Mouse (Mus musculus) forebrain, embryonic 13.5 days (tissue): ENCODE measurements at regions not wholly inside any gene's neighbourhood (a gene's known extent, or its start where the extent isn't known, plus 50 kb on each side); places are given as distances from the start of the nearest gene placed in this dataset.
"Not testable (repeated sequence)": the region's sequence is repeated elsewhere in the genome, so short reads cannot be mapped to it uniquely, and the experiment has no call there.

ENCODE experiments used
- ATAC-seq: fragments of 200-750 bp; cut with Nextera tagmentation; 2 replicates; pipeline ENCODE4 v1.8.0; 2017
- H3K27ac ChIP-seq: fragments of 300-500 bp; sonication (generic); 2 replicates; pipeline ENCODE4 v1.5.1; 2015; ENCODE audit warnings: inconsistent platforms, mild to moderate bottlenecking, moderate library complexity
- H3K27me3 ChIP-seq: fragments of 300-500 bp; sonication (generic); 2 replicates; pipeline ENCODE4 v1.6.1; 2015; ENCODE audit warnings: mild to moderate bottlenecking, inconsistent platforms
- H3K36me3 ChIP-seq: fragments of 300-500 bp; sonication (generic); 2 replicates; pipeline ENCODE4 v1.6.1; 2015; ENCODE audit warnings: mild to moderate bottlenecking, inconsistent platforms; ENCODE audit not compliant: poor library complexity, severe bottlenecking
- H3K4me1 ChIP-seq: fragments of 300-500 bp; sonication (generic); 2 replicates; pipeline ENCODE4 v1.6.1; 2015; ENCODE audit warnings: inconsistent platforms
- H3K4me2 ChIP-seq: fragments of 300-500 bp; sonication (generic); 2 replicates; pipeline ENCODE4 v1.6.1; 2015; ENCODE audit warnings: inconsistent platforms, mild to moderate bottlenecking, moderate library complexity
- H3K4me3 ChIP-seq: fragments of 300-500 bp; sonication (generic); 2 replicates; pipeline ENCODE4 v1.5.1; 2015; ENCODE audit warnings: mild to moderate bottlenecking, inconsistent platforms
- H3K9ac ChIP-seq: fragments of 300-500 bp; sonication (generic); 2 replicates; pipeline ENCODE4 v1.6.1; 2015; ENCODE audit warnings: mild to moderate bottlenecking, inconsistent platforms
- H3K9me3 ChIP-seq: fragments of 300-500 bp; sonication (generic); replicated peaks from 2 replicates; pipeline ENCODE4 v1.6.1; 2016; ENCODE audit warnings: inconsistent platforms
- WGBS: fragments of 180-500 bp; shearing (Covaris S2); methylation state at CpG from one replicate; pipeline ENCODE4 v1.1.7; 2015; 5-methylcytosine and 5-hydroxymethylcytosine counted together

GRCm38 (mm10) chr10:48582006-48582405 is 1206.6 kb downstream of the Grik2 start:
- ATAC-seq: no peak
- no peak overlapping the region for H3K27ac ChIP-seq
- H3K9ac ChIP-seq: no peak overlapping the region
- H3K4me3 ChIP-seq: no peak overlapping the region
- no peaks in the 10 kb centered on the region for H3K9me3 ChIP-seq
- WGBS: 79% methylated on average over 1 of the region's 1 CpGs
- H3K36me3 ChIP-seq: no peaks in the 10 kb centered on the region
- H3K27me3 ChIP-seq: no peaks in the 10 kb centered on the region
- no peaks in the 10 kb centered on the region for H3K4me1 ChIP-seq
- H3K4me2 ChIP-seq: no peak overlapping the region

- H3K4me2 ChIP-seq: no peak overlapping the region
- H3K9ac ChIP-seq: no peak overlapping the region
- no peaks in the 10 kb centered on the region for H3K27me3 ChIP-seq
- WGBS: 93% methylated on average over 1 of the region's 1 CpGs
- H3K4me1 ChIP-seq: no peaks in the 10 kb centered on the region
- H3K4me3 ChIP-seq: no peak overlapping the region
- H3K9me3 ChIP-seq: no peaks in the 10 kb centered on the region
- H3K27ac ChIP-seq: no peak overlapping the region
- no peaks in the 10 kb centered on the region for H3K36me3 ChIP-seq
- no peak for ATAC-seq
Observed at GRCm38 (mm10) chr10:48581081-48581480, 1207.5 kb downstream of the Grik2 start.

- Histone ChIP-seq H3K9me3 (no peaks in the 10 kb centered on the region), H3K27ac (no peak overlapping the region), H3K4me2 (no peak overlapping the region), H3K36me3 (no peaks in the 10 kb centered on the region), H3K27me3 (no peaks in the 10 kb centered on the region), H3K4me1 (no peaks in the 10 kb centered on the region), H3K4me3 (no peak overlapping the region), H3K9ac (no peak overlapping the region)
- 79% methylated on average over 2 of the region's 2 CpGs for WGBS
- no peak for ATAC-seq
Observed at GRCm38 (mm10) chr10:48572600-48572999, 1216.0 kb downstream of the Grik2 start.

- H3K4me1 ChIP-seq, ATAC-seq, H3K27me3 ChIP-seq, H3K9ac ChIP-seq, H3K4me2 ChIP-seq, H3K36me3 ChIP-seq, H3K9me3 ChIP-seq, H3K4me3 ChIP-seq, H3K27ac ChIP-seq: not testable (repeated sequence)
- 79% methylated on average over 2 of the region's 2 CpGs for whole genome bisulfite sequencing
Observed at GRCm38 (mm10) chr10:48549791-48550190, 1238.8 kb downstream of the Grik2 start.

- H3K27me3 ChIP-seq: no peaks in the 10 kb centered on the region
- H3K4me2 ChIP-seq: no peak overlapping the region
- no peak overlapping the region for H3K9ac ChIP-seq
- H3K27ac ChIP-seq: no peak overlapping the region
- ATAC-seq: peak; percentile 63; the same call in 1 of the 2 replicates
- H3K36me3 ChIP-seq: no peaks in the 10 kb centered on the region
- WGBS: 90% methylated on average over 1 of the region's 1 CpGs
- H3K4me3 ChIP-seq: no peak overlapping the region
- no peaks in the 10 kb centered on the region for H3K9me3 ChIP-seq
- H3K4me1 ChIP-seq: no peaks in the 10 kb centered on the region
Observed at GRCm38 (mm10) chr10:48522258-48522657, 1266.3 kb downstream of the Grik2 start.

GRCm38 (mm10) chr10:48472927-48473326 is 1315.6 kb downstream of the Grik2 start:
- Histone ChIP-seq H3K9ac (no peak overlapping the region), H3K36me3 (no peaks in the 10 kb centered on the region), H3K27ac (no peak overlapping the region), H3K9me3 (no peaks in the 10 kb centered on the region), H3K4me3 (no peak overlapping the region), H3K27me3 (no peaks in the 10 kb centered on the region), H3K4me1 (no peaks in the 10 kb centered on the region), H3K4me2 (no peak overlapping the region)
- 57% methylated on average over 1 of the region's 1 CpGs for WGBS
- peak; percentile 81 for ATAC-seq

GRCm38 (mm10) chr10:48443739-48444342 is 1344.7 kb downstream of the Grik2 start:
- no peaks in the 10 kb centered on the region for H3K9me3 ChIP-seq
- H3K27me3 ChIP-seq: no peaks in the 10 kb centered on the region
- H3K4me1 ChIP-seq: no peaks in the 10 kb centered on the region
- ATAC-seq: peak; percentile 87
- H3K36me3 ChIP-seq: no peaks in the 10 kb centered on the region
- no peak overlapping the region for H3K4me2 ChIP-seq
- WGBS: 80% methylated on average over 1 of the region's 1 CpGs
- H3K27ac ChIP-seq: no peak overlapping the region
- no peak overlapping the region for H3K9ac ChIP-seq
- no peak overlapping the region for H3K4me3 ChIP-seq

- no peak overlapping the region for H3K27ac ChIP-seq
- no peak overlapping the region for H3K4me3 ChIP-seq
- no peak for ATAC-seq
Observed at GRCm38 (mm10) chr10:48433287-48433686, 1355.3 kb downstream of the Grik2 start.

GRCm38 (mm10) chr10:48425501-48425900 is 1363.1 kb downstream of the Grik2 start:
- no peaks in the 10 kb centered on the region for H3K36me3 ChIP-seq
- H3K9me3 ChIP-seq: no peaks in the 10 kb centered on the region
- no peak overlapping the region for H3K4me2 ChIP-seq
- no peak for ATAC-seq
- no peak overlapping the region for H3K9ac ChIP-seq
- H3K4me1 ChIP-seq: no peaks in the 10 kb centered on the region
- H3K27me3 ChIP-seq: no peaks in the 10 kb centered on the region
- no peak overlapping the region for H3K4me3 ChIP-seq
- no peak overlapping the region for H3K27ac ChIP-seq

More at GRCm38 (mm10) chr10:48433287-48433686, 1355.3 kb downstream of the Grik2 start:
- Histone ChIP-seq H3K9ac (no peak overlapping the region), H3K9me3 (no peaks in the 10 kb centered on the region), H3K36me3 (no peaks in the 10 kb centered on the region), H3K4me1 (no peaks in the 10 kb centered on the region), H3K4me2 (no peak overlapping the region), H3K27me3 (no peaks in the 10 kb centered on the region)

GRCm38 (mm10) chr10:48405071-48405470 is 1383.5 kb downstream of the Grik2 start:
- Histone ChIP-seq H3K4me3 (no peak overlapping the region), H3K4me1 (no peaks in the 10 kb centered on the region), H3K36me3 (no peaks in the 10 kb centered on the region), H3K9me3 (peaks cover 7% of the 10 kb centered on the region; the same call in 1 of the 2 replicates), H3K27ac (no peak overlapping the region), H3K9ac (no peak overlapping the region), H3K27me3 (no peaks in the 10 kb centered on the region), H3K4me2 (no peak overlapping the region)
- WGBS: 75% methylated on average over 3 of the region's 3 CpGs
- no peak for ATAC-seq
